Mouse (Mus musculus): ENCODE data around the gene Josd1.

- TF ChIP-seq CTCF (IDR thresholded peaks at IDR 0.05; ENCODE audit: low read depth, low read length), result no peak
- no peak for TF ChIP-seq TAL1 (conservative IDR thresholded peaks at IDR 0.05; ENCODE audit: low read depth, low read length)
- TF ChIP-seq GATA1 (IDR thresholded peaks at IDR 0.05; ENCODE audit: borderline replicate concordance, low read length), result no peak
- TF ChIP-seq GATA2 (IDR thresholded peaks at IDR 0.05; ENCODE audit: borderline replicate concordance, low read depth, low read length), result no peak
- TF ChIP-seq POLR2AphosphoS5 (IDR thresholded peaks at IDR 0.05; ENCODE audit: insufficient replicate concordance, low read depth, low read length), result no peak
Observed at GRCm38 (mm10) chr15:79720267-79720666, 32.5 kb upstream of the Josd1 start.

Data from G1E (cell line).